Mouse (Mus musculus): ENCODE results near the gene Dse. TPM values are rescaled to one million over a fixed set of nuclear protein-coding genes. Genes with fewer than 3 reads are reported as not detected.

The Dse gene
- polyA plus RNA-seq, 1 experiment from 2014 or later, result 7.9 TPM

GRCm38 (mm10) chr10:34198061-34198460 lies 9.5 kb downstream of the Dse start:
- H3K9me3 ChIP-seq (replicated peaks), result no peaks in the 10 kb centered on the region
- no peak overlapping the region for H3K4me3 ChIP-seq (replicated peaks)
- no peak overlapping the region for H3K9ac ChIP-seq (replicated peaks)
- no peak overlapping the region for H3K4me2 ChIP-seq
- H3K4me1 ChIP-seq, result no peaks in the 10 kb centered on the region
- H3K27me3 ChIP-seq (replicated peaks), result no peaks in the 10 kb centered on the region
- H3K27ac ChIP-seq (replicated peaks), result no peak overlapping the region
- WGBS, result 61% methylated on average over 3 of the region's 3 CpGs
- H3K36me3 ChIP-seq, result no peaks in the 10 kb centered on the region
- no peak for ATAC-seq (ENCODE audit: low FRiP score)

GRCm38 (mm10) chr10:34197269-34197668 lies 10.2 kb downstream of the Dse start:
- Histone ChIP-seq H3K27ac (replicated peaks) (no peak overlapping the region), H3K9ac (replicated peaks) (no peak overlapping the region), H3K4me2 (no peak overlapping the region), H3K4me1 (no peaks in the 10 kb centered on the region), H3K9me3 (replicated peaks) (no peaks in the 10 kb centered on the region), H3K27me3 (replicated peaks) (no peaks in the 10 kb centered on the region), H3K36me3 (no peaks in the 10 kb centered on the region), H3K4me3 (replicated peaks) (no peak overlapping the region)
- no peak for ATAC-seq (ENCODE audit: low FRiP score)
- 89% methylated on average over 3 of the region's 3 CpGs for WGBS

GRCm38 (mm10) chr10:34194957-34195356 lies 12.6 kb downstream of the Dse start:
- 90% methylated on average over 2 of the region's 2 CpGs for WGBS
- no peak for ATAC-seq (ENCODE audit: low FRiP score)
- no peak overlapping the region for H3K9ac ChIP-seq (replicated peaks)
- H3K4me2 ChIP-seq, result no peak overlapping the region
- H3K27ac ChIP-seq (replicated peaks), result no peak overlapping the region
- no peak overlapping the region for H3K4me3 ChIP-seq (replicated peaks)
- H3K4me1 ChIP-seq, result no peaks in the 10 kb centered on the region
- H3K36me3 ChIP-seq, result no peaks in the 10 kb centered on the region
- H3K27me3 ChIP-seq (replicated peaks), result no peaks in the 10 kb centered on the region
- no peaks in the 10 kb centered on the region for H3K9me3 ChIP-seq (replicated peaks)

GRCm38 (mm10) chr10:34194503-34194902 lies 13.0 kb downstream of the Dse start:
- Histone ChIP-seq H3K4me3 (replicated peaks) (no peak overlapping the region), H3K9ac (replicated peaks) (no peak overlapping the region), H3K9me3 (replicated peaks) (no peaks in the 10 kb centered on the region), H3K27me3 (replicated peaks) (no peaks in the 10 kb centered on the region), H3K4me2 (no peak overlapping the region), H3K36me3 (no peaks in the 10 kb centered on the region), H3K27ac (replicated peaks) (no peak overlapping the region), H3K4me1 (no peaks in the 10 kb centered on the region)
- 95% methylated on average over 5 of the region's 5 CpGs for WGBS
- ATAC-seq (ENCODE audit: low FRiP score), result no peak

- ATAC-seq (ENCODE audit: low FRiP score), result no peak
- Histone ChIP-seq H3K27ac (replicated peaks) (no peak overlapping the region), H3K9ac (replicated peaks) (no peak overlapping the region), H3K27me3 (replicated peaks) (no peaks in the 10 kb centered on the region), H3K9me3 (replicated peaks) (no peaks in the 10 kb centered on the region), H3K4me1 (no peaks in the 10 kb centered on the region), H3K36me3 (no peaks in the 10 kb centered on the region), H3K4me3 (replicated peaks) (no peak overlapping the region), H3K4me2 (no peak overlapping the region)
- WGBS, result 90% methylated on average over 10 of the region's 10 CpGs
These were observed 20.8 kb downstream of the Dse start for GRCm38 (mm10) chr10:34186571-34187260.

GRCm38 (mm10) chr10:34185556-34185955 lies 22.0 kb downstream of the Dse start:
- H3K4me2 ChIP-seq, result no peak overlapping the region
- no peaks in the 10 kb centered on the region for H3K9me3 ChIP-seq (replicated peaks)
- 44% methylated on average over 4 of the region's 4 CpGs for WGBS
- no peaks in the 10 kb centered on the region for H3K27me3 ChIP-seq (replicated peaks)
- ATAC-seq (ENCODE audit: low FRiP score), result no peak
- no peaks in the 10 kb centered on the region for H3K36me3 ChIP-seq
- H3K4me3 ChIP-seq (replicated peaks), result no peak overlapping the region
- no peak overlapping the region for H3K27ac ChIP-seq (replicated peaks)
- no peaks in the 10 kb centered on the region for H3K4me1 ChIP-seq
- no peak overlapping the region for H3K9ac ChIP-seq (replicated peaks)

- ATAC-seq (ENCODE audit: low FRiP score), result no peak
- 67% methylated on average over 1 of the region's 1 CpGs for WGBS
These were observed 22.6 kb downstream of the Dse start for GRCm38 (mm10) chr10:34184956-34185355.

GRCm38 (mm10) chr10:34183731-34184130 lies 23.8 kb downstream of the Dse start:
- no peaks in the 10 kb centered on the region for H3K36me3 ChIP-seq
- H3K4me3 ChIP-seq (replicated peaks), result no peak overlapping the region
- H3K9me3 ChIP-seq (replicated peaks), result no peaks in the 10 kb centered on the region
- no peak overlapping the region for H3K4me2 ChIP-seq
- H3K27me3 ChIP-seq (replicated peaks), result no peaks in the 10 kb centered on the region
- H3K4me1 ChIP-seq, result no peaks in the 10 kb centered on the region
- H3K9ac ChIP-seq (replicated peaks), result no peak overlapping the region
- no peak overlapping the region for H3K27ac ChIP-seq (replicated peaks)
- ATAC-seq (ENCODE audit: low FRiP score), result no peak
- WGBS, result 94% methylated on average over 7 of the region's 7 CpGs

More at GRCm38 (mm10) chr10:34184956-34185355, 22.6 kb downstream of the Dse start:
- Histone ChIP-seq H3K27ac (replicated peaks) (no peak overlapping the region), H3K4me2 (no peak overlapping the region), H3K36me3 (no peaks in the 10 kb centered on the region), H3K27me3 (replicated peaks) (no peaks in the 10 kb centered on the region), H3K9ac (replicated peaks) (no peak overlapping the region), H3K4me1 (no peaks in the 10 kb centered on the region), H3K4me3 (replicated peaks) (no peak overlapping the region), H3K9me3 (replicated peaks) (no peaks in the 10 kb centered on the region)

GRCm38 (mm10) chr10:34175870-34176606 lies 31.5 kb downstream of the Dse start:
- no peak for ATAC-seq (ENCODE audit: low FRiP score)
- Histone ChIP-seq H3K4me2 (no peak overlapping the region), H3K4me1 (no peaks in the 10 kb centered on the region), H3K27me3 (replicated peaks) (no peaks in the 10 kb centered on the region), H3K9ac (replicated peaks) (no peak overlapping the region), H3K36me3 (no peaks in the 10 kb centered on the region), H3K27ac (replicated peaks) (no peak overlapping the region), H3K9me3 (replicated peaks) (no peaks in the 10 kb centered on the region), H3K4me3 (replicated peaks) (no peak overlapping the region)
- 62% methylated on average over 8 of the region's 8 CpGs for WGBS

GRCm38 (mm10) chr10:34172663-34173282 lies 34.7 kb downstream of the Dse start:
- Histone ChIP-seq H3K9ac (replicated peaks) (no peak overlapping the region), H3K4me3 (replicated peaks) (no peak overlapping the region), H3K4me2 (no peak overlapping the region), H3K27me3 (replicated peaks) (no peaks in the 10 kb centered on the region), H3K4me1 (no peaks in the 10 kb centered on the region), H3K27ac (replicated peaks) (no peak overlapping the region), H3K9me3 (replicated peaks) (no peaks in the 10 kb centered on the region), H3K36me3 (no peaks in the 10 kb centered on the region)
- no peak for ATAC-seq (ENCODE audit: low FRiP score)
- 85% methylated on average over 4 of the region's 4 CpGs for WGBS

- no peak overlapping the region for H3K4me2 ChIP-seq
- no peaks in the 10 kb centered on the region for H3K27me3 ChIP-seq (replicated peaks)
- no peaks in the 10 kb centered on the region for H3K36me3 ChIP-seq
- no peak overlapping the region for H3K9ac ChIP-seq (replicated peaks)
- no peak overlapping the region for H3K27ac ChIP-seq (replicated peaks)
- no peak overlapping the region for H3K4me3 ChIP-seq (replicated peaks)
- WGBS, result 92% methylated on average over 4 of the region's 4 CpGs
- no peaks in the 10 kb centered on the region for H3K9me3 ChIP-seq (replicated peaks)
- H3K4me1 ChIP-seq, result no peaks in the 10 kb centered on the region
- ATAC-seq (ENCODE audit: low FRiP score), result no peak
These were observed 35.9 kb downstream of the Dse start for GRCm38 (mm10) chr10:34171660-34172059.

- Histone ChIP-seq H3K36me3 (no peaks in the 10 kb centered on the region), H3K4me2 (no peak overlapping the region), H3K9me3 (replicated peaks) (no peaks in the 10 kb centered on the region), H3K27ac (replicated peaks) (no peak overlapping the region), H3K4me3 (replicated peaks) (no peak overlapping the region), H3K9ac (replicated peaks) (no peak overlapping the region), H3K4me1 (no peaks in the 10 kb centered on the region), H3K27me3 (replicated peaks) (no peaks in the 10 kb centered on the region)
- ATAC-seq (ENCODE audit: low FRiP score), result no peak
- WGBS, result 94% methylated on average over 3 of the region's 3 CpGs
These were observed 36.3 kb downstream of the Dse start for GRCm38 (mm10) chr10:34171191-34171590.
